Mouse (Mus musculus) CH12.LX (cell line): Measurements from ENCODE around the gene Csf2rb. TPM values are rescaled to one million over a fixed set of nuclear protein-coding genes. Genes with fewer than 3 reads are reported as not detected.

Source experiments
- DNase-seq: peaks from one replicate; pipeline ENCODE4 v3.0.0-alpha.2; 2013; ENCODE audit errors: extremely low read depth
- H3K27ac ChIP-seq: 2 replicates; pipeline ENCODE4 v1.5.1; 2012; ENCODE audit warnings: low read depth, mild to moderate bottlenecking, control low read depth, moderate library complexity; ENCODE audit not compliant: insufficient read depth
- H3K27me3 ChIP-seq: replicated peaks from 2 replicates; pipeline ENCODE3; 2012; ENCODE audit warnings: inconsistent platforms
- H3K36me3 ChIP-seq, 2 experiments: replicated peaks in 1 of 2; 2 replicates each; pipeline versions ENCODE3 to v1.6.1; 2012; ENCODE audit warnings: inconsistent platforms in 1 of 2, low read length in 1 of 2, mild to moderate bottlenecking in 1 of 2, mixed read lengths in 1 of 2, moderate library complexity in 1 of 2; ENCODE audit not compliant: control insufficient read depth in 1 of 2, insufficient read depth in 1 of 2
- H3K4me1 ChIP-seq, 2 experiments: 2 replicates each; pipeline ENCODE4 v1.6.1; 2012; ENCODE audit warnings: inconsistent platforms in 1 of 2, moderate library complexity in 1 of 2; ENCODE audit not compliant: insufficient read depth in 2 of 2, control insufficient read depth in 1 of 2
- H3K4me2 ChIP-seq: 2 replicates; pipeline ENCODE4 v1.6.1; 2012; ENCODE audit warnings: low read depth, mild to moderate bottlenecking, control low read depth; ENCODE audit not compliant: poor library complexity, insufficient read depth, severe bottlenecking
- H3K4me3 ChIP-seq, 3 experiments: fragments of 150-350 bp in 1 of 3; sonication (generic) in 1 of 3; replicated peaks in 1 of 3; 2 replicates each; pipeline versions ENCODE3 to v1.5.1; 2011 to 2012; ENCODE audit warnings: low read depth in 2 of 3, low read length in 2 of 3, mild to moderate bottlenecking in 2 of 3, moderate library complexity in 2 of 3, control low read depth in 1 of 3, improper control_type of control experiment in 1 of 3, inconsistent platforms in 1 of 3, mixed read lengths in 1 of 3; ENCODE audit not compliant: poor library complexity in 1 of 3
- H3K79me2 ChIP-seq: replicated peaks from 2 replicates; pipeline ENCODE4 v1.6.1; 2012; ENCODE audit warnings: mild to moderate bottlenecking, moderate library complexity; ENCODE audit not compliant: control insufficient read depth, poor library complexity, insufficient read depth, severe bottlenecking; ENCODE audit errors: extremely low read depth
- H3K9ac ChIP-seq: 2 replicates; pipeline ENCODE4 v1.6.1; 2012; ENCODE audit warnings: low read depth, mild to moderate bottlenecking, control low read depth, moderate library complexity; ENCODE audit not compliant: insufficient read depth
- H3K9me3 ChIP-seq: replicated peaks from 2 replicates; pipeline ENCODE3; 2012; ENCODE audit warnings: low read length, inconsistent platforms, mixed read lengths
- BHLHE40 ChIP-seq: IDR thresholded peaks from 2 replicates; pipeline ENCODE4 v1.6.1; 2011; ENCODE audit warnings: mild to moderate bottlenecking, low read depth, low read length, improper control_type of control experiment
- CHD1 ChIP-seq: IDR thresholded peaks from 2 replicates; pipeline ENCODE4 v1.6.1; 2012; ENCODE audit warnings: low read depth, low read length, improper control_type of control experiment, inconsistent platforms
- CHD2 ChIP-seq: IDR thresholded peaks from 2 replicates; pipeline ENCODE4 v1.6.1; 2011; ENCODE audit warnings: low read length, improper control_type of control experiment
- CTCF ChIP-seq, 2 experiments: IDR thresholded peaks in 1 of 2; conservative IDR thresholded peaks in 1 of 2; 2 replicates each; pipeline ENCODE4 v1.5.1; 2011 to 2012; ENCODE audit warnings: low read depth in 2 of 2, low read length in 2 of 2, improper control_type of control experiment in 1 of 2, inconsistent platforms in 1 of 2, mild to moderate bottlenecking in 1 of 2, moderate library complexity in 1 of 2
- E2F4 ChIP-seq: IDR thresholded peaks from 2 replicates; pipeline ENCODE4 v1.6.1; 2011; ENCODE audit warnings: low read depth, low read length, improper control_type of control experiment; ENCODE audit not compliant: insufficient replicate concordance
- ELF1 ChIP-seq: IDR thresholded peaks from 2 replicates; pipeline ENCODE4 v1.6.1; 2014; ENCODE audit warnings: low read depth, mild to moderate bottlenecking, inconsistent platforms, low read length, improper control_type of control experiment
- EP300 ChIP-seq: IDR thresholded peaks from 2 replicates; pipeline ENCODE4 v1.6.1; 2011; ENCODE audit warnings: low read length, improper control_type of control experiment
- ETS1 ChIP-seq: conservative IDR thresholded peaks from 2 replicates; pipeline ENCODE4 v1.6.1; 2012; ENCODE audit warnings: low read depth, mild to moderate bottlenecking, inconsistent platforms, low read length, improper control_type of control experiment, moderate library complexity
- GABPA ChIP-seq: IDR thresholded peaks from 2 replicates; pipeline ENCODE4 v1.6.1; 2012; ENCODE audit warnings: low read depth, low read length, improper control_type of control experiment, inconsistent platforms; ENCODE audit not compliant: insufficient replicate concordance
- HCFC1 ChIP-seq: IDR thresholded peaks from 2 replicates; pipeline ENCODE4 v1.6.1; 2012; ENCODE audit warnings: low read depth, mild to moderate bottlenecking, inconsistent platforms, low read length, improper control_type of control experiment
- IRF4 ChIP-seq: IDR thresholded peaks from 2 replicates; pipeline ENCODE4 v1.6.1; 2014; ENCODE audit warnings: low read depth, mild to moderate bottlenecking, inconsistent platforms, low read length, improper control_type of control experiment
- JUND ChIP-seq: conservative IDR thresholded peaks from 2 replicates; pipeline ENCODE4 v1.6.1; 2011; ENCODE audit warnings: low read depth, low read length, improper control_type of control experiment
- MAX ChIP-seq: IDR thresholded peaks from 2 replicates; pipeline ENCODE4 v1.6.1; 2011; ENCODE audit warnings: low read length, improper control_type of control experiment
- MAZ ChIP-seq: IDR thresholded peaks from 2 replicates; pipeline ENCODE4 v1.6.1; 2012; ENCODE audit warnings: low read depth, mild to moderate bottlenecking, inconsistent platforms, low read length, improper control_type of control experiment, moderate library complexity
- MEF2A ChIP-seq: IDR thresholded peaks from 2 replicates; pipeline ENCODE4 v1.6.1; 2014; ENCODE audit warnings: low read depth, mild to moderate bottlenecking, inconsistent platforms, low read length, improper control_type of control experiment, borderline replicate concordance
- MXI1 ChIP-seq: IDR thresholded peaks from 2 replicates; pipeline ENCODE4 v1.6.1; 2011; ENCODE audit warnings: mild to moderate bottlenecking, low read depth, low read length, improper control_type of control experiment
- MYC ChIP-seq: IDR thresholded peaks from 2 replicates; pipeline ENCODE4 v1.6.1; 2011; ENCODE audit warnings: low read depth, mild to moderate bottlenecking, improper control_type of control experiment, low read length
- NELFE ChIP-seq: IDR thresholded peaks from 2 replicates; pipeline ENCODE4 v1.6.1; 2011; ENCODE audit warnings: low read depth, low read length, improper control_type of control experiment
- NRF1 ChIP-seq: IDR thresholded peaks from 2 replicates; pipeline ENCODE4 v1.6.1; 2014; ENCODE audit warnings: low read depth, mild to moderate bottlenecking, inconsistent platforms, low read length, improper control_type of control experiment, moderate library complexity
- POLR2A ChIP-seq: IDR thresholded peaks from 2 replicates; pipeline ENCODE4 v1.6.1; 2011; ENCODE audit warnings: low read depth, mild to moderate bottlenecking, improper control_type of control experiment, low read length
- POLR2AphosphoS2 ChIP-seq: IDR thresholded peaks from 2 replicates; pipeline ENCODE4 v1.6.1; 2011; ENCODE audit warnings: low read depth, low read length, improper control_type of control experiment
- RAD21 ChIP-seq: IDR thresholded peaks from 2 replicates; pipeline ENCODE4 v1.6.1; 2011; ENCODE audit warnings: low read depth, mild to moderate bottlenecking, low read length, improper control_type of control experiment, moderate library complexity
- RCOR1 ChIP-seq: conservative IDR thresholded peaks from 2 replicates; pipeline ENCODE4 v1.6.1; 2012; ENCODE audit warnings: low read depth, mild to moderate bottlenecking, inconsistent platforms, low read length, improper control_type of control experiment
- SIN3A ChIP-seq: IDR thresholded peaks from 2 replicates; pipeline ENCODE4 v1.6.1; 2012; ENCODE audit warnings: low read length, improper control_type of control experiment, inconsistent platforms
- SMC3 ChIP-seq: IDR thresholded peaks from 2 replicates; pipeline ENCODE4 v1.6.1; 2011; ENCODE audit warnings: low read depth, low read length, improper control_type of control experiment
- TBP ChIP-seq: conservative IDR thresholded peaks from 2 replicates; pipeline ENCODE4 v1.6.1; 2011; ENCODE audit warnings: low read depth, low read length, improper control_type of control experiment
- TCF12 ChIP-seq: IDR thresholded peaks from 2 replicates; pipeline ENCODE4 v1.6.1; 2014; ENCODE audit warnings: low read depth, mild to moderate bottlenecking, inconsistent platforms, low read length, improper control_type of control experiment
- UBTF ChIP-seq: IDR thresholded peaks from 2 replicates; pipeline ENCODE4 v1.6.1; 2012; ENCODE audit warnings: low read depth, mild to moderate bottlenecking, inconsistent platforms, low read length, improper control_type of control experiment, moderate library complexity
- USF1 ChIP-seq: IDR thresholded peaks from 2 replicates; pipeline ENCODE4 v1.6.1; 2014; ENCODE audit warnings: low read depth, mild to moderate bottlenecking, inconsistent platforms, low read length, improper control_type of control experiment
- USF2 ChIP-seq: conservative IDR thresholded peaks from 2 replicates; pipeline ENCODE4 v1.6.1; 2011; ENCODE audit warnings: low read depth, low read length, improper control_type of control experiment
- ZC3H11A ChIP-seq: IDR thresholded peaks from 2 replicates; pipeline ENCODE4 v1.6.1; 2012; ENCODE audit warnings: low read depth, mild to moderate bottlenecking, inconsistent platforms, low read length, improper control_type of control experiment
- ZKSCAN1 ChIP-seq: IDR thresholded peaks from 2 replicates; pipeline ENCODE4 v1.6.1; 2012; ENCODE audit warnings: low read depth, inconsistent platforms, low read length, improper control_type of control experiment, borderline replicate concordance
- ZMIZ1 ChIP-seq: IDR thresholded peaks from 2 replicates; pipeline ENCODE4 v1.6.1; 2012; ENCODE audit warnings: low read depth, mild to moderate bottlenecking, inconsistent platforms, low read length, improper control_type of control experiment
- ZNF384 ChIP-seq: IDR thresholded peaks from 2 replicates; pipeline ENCODE4 v1.6.1; 2012; ENCODE audit warnings: low read depth, low read length, improper control_type of control experiment, inconsistent platforms
- dilution Hi-C: fragments of 300-500 bp; cut with MboI; formaldehyde crosslinking; loops from 2 replicates; pipeline ENCODE4 v1.14.3; 2020; ENCODE audit warnings: low sequenced_read_pairs; ENCODE audit not compliant: extremely low pct_unique_long_range_greater_than_20kb, extremely low pct_ligation_motif_present
- in situ Hi-C: fragments of 300-500 bp; cut with MboI; formaldehyde crosslinking; loops from 3 replicates; pipeline ENCODE4 v1.14.3; 2019; ENCODE audit warnings: low sequenced_read_pairs, low pct_ligation_motif_present, low pct_unique_long_range_greater_than_20kb, mixed read lengths
- polyA plus RNA-seq: library from polyadenylated mRNA; unstranded; fragments of >175 nt; gene quantifications from 2 replicates; pipeline ENCODE4 v1.2.1, GENCODE M21; 2012; ENCODE audit warnings: low read depth; ENCODE audit not compliant: insufficient read length
- total RNA-seq, 2 experiments: library from RNA; depleted of rRNA; stranded (reverse); fragments of 300-350 nt in 1 of 2; fragments of >200 nt in 1 of 2; gene quantifications; 2 replicates each; pipeline ENCODE4 v1.2.3; 2012 to 2014

The Csf2rb gene
- total and polyA plus RNA-seq, 3 experiments = 134 to 222 (median 179) TPM

DNA sequence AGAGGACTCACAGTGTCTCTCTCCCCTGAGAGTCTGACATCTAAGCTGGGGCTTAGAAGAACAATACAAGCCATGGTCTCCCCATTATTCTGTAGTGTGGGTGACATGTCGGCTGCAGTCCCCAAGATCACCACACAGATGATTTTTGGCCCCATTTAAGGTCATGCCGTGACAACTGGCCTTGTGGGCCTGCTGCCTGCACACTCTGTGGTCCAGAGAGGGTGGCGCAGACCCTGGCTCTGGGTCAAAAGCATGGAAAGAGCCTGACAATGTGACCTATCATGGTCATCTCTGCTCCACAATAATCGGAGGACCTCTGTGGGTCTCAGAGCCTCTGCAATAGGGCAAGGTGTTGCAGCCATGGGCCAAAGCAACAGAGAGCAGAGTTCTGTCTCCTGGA is 31.8 kb upstream of the Csf2rb start:
- no peak overlapping the region for H3K27ac ChIP-seq
- H3K4me3 ChIP-seq = no peak overlapping the region
- no peak for DNase-seq
- H3K79me2 ChIP-seq = peaks cover 6% of the 10 kb centered on the region; the same call in 1 of the 2 replicates
- peaks cover 16 to 53% of the 10 kb centered on the region in 2 experiments for H3K4me1 ChIP-seq
- in situ Hi-C loops (no loop called here), dilution Hi-C loops (no loop called here)
- H3K36me3 ChIP-seq = peaks cover 79 to 89% of the 10 kb centered on the region in 2 experiments
- H3K4me2 ChIP-seq = no peak overlapping the region
- H3K9ac ChIP-seq = no peak overlapping the region
- TF ChIP-seq HCFC1 = no peak
- TF ChIP-seq SMC3 = no peak
- TF ChIP-seq EP300 = no peak
- no peaks in the 10 kb centered on the region for H3K27me3 ChIP-seq
- peaks cover 4% of the 10 kb centered on the region for H3K9me3 ChIP-seq

DNA sequence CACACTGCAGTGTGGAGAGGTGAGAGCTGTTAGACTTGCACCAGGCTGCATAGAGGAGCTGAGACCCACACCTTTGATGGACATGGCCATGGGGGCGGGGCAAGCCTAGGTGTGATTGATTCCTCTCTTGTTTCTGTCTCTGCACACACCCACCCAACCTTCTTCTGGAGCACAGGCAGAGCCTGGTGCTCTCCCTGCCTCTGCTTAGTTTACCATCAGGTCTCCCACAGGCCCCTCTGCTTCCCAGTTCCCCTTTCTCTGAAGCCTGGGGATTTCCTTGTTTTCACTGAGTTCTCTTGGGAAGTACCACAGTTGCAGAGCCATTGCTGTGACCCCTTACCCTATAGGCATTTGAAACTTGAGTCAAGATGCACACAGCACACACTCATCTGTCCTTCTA is 27.0 kb upstream of the Csf2rb start:
- H3K9me3 ChIP-seq = no peaks in the 10 kb centered on the region
- H3K9ac ChIP-seq = no peak overlapping the region
- H3K79me2 ChIP-seq = peaks cover 8% of the 10 kb centered on the region; the same call in 1 of the 2 replicates
- DNase-seq = peak; percentile 68
- H3K4me3 ChIP-seq = no peak overlapping the region
- H3K36me3 ChIP-seq = peaks cover 44 to 51% of the 10 kb centered on the region in 2 experiments
- dilution Hi-C loops (no loop called here), in situ Hi-C loops (no loop called here)
- no peaks in the 10 kb centered on the region for H3K27me3 ChIP-seq
- peaks cover 40 to 79% of the 10 kb centered on the region in 2 experiments for H3K4me1 ChIP-seq
- peak overlapping the region; percentile 33; the same call in 1 of the 2 replicates for H3K4me2 ChIP-seq
- H3K27ac ChIP-seq = peak overlapping the region; percentile 89
- no peak for TF ChIP-seq NRF1
- TF ChIP-seq IRF4 = peak; percentile 95
- no peak for TF ChIP-seq RAD21
- TF ChIP-seq HCFC1 = no peak
- TF ChIP-seq ZKSCAN1 = no peak
- no peak for TF ChIP-seq MAX
- no peak for TF ChIP-seq GABPA
- TF ChIP-seq POLR2AphosphoS2 = no peak
- TF ChIP-seq EP300 = peak; percentile 81
- TF ChIP-seq NELFE = no peak
- no peak for TF ChIP-seq ZC3H11A
- no peak for TF ChIP-seq JUND
- TF ChIP-seq POLR2A = no peak
- no peak for TF ChIP-seq ZNF384
- TF ChIP-seq USF2 = no peak
- no peak for TF ChIP-seq CTCF (conservative IDR thresholded peaks at IDR 0.05 in 1 of 2, IDR thresholded peaks at IDR 0.05 in 1 of 2; ENCODE audit: low read depth in 2 of 2, low read length in 2 of 2)
- TF ChIP-seq MXI1 = no peak; the same call in 1 of the 2 replicates
- 0 out of 2 replicates have a peak, but pooled peaks have one; percentile 49 for TF ChIP-seq BHLHE40
- TF ChIP-seq TCF12 = peak; percentile 78
- TF ChIP-seq UBTF = 0 out of 2 replicates have a peak, but pooled peaks have one; percentile 37
- peak; percentile 71; the same call in 1 of the 2 replicates for TF ChIP-seq MAZ
- TF ChIP-seq TBP = no peak
- TF ChIP-seq ZMIZ1 = no peak
- TF ChIP-seq RCOR1 = no peak
- TF ChIP-seq CHD1 = no peak
- no peak for TF ChIP-seq MYC
- TF ChIP-seq MEF2A = peak; percentile 73; the same call in 1 of the 2 replicates
- TF ChIP-seq USF1 = no peak
- TF ChIP-seq ETS1 = peak; percentile 66
- TF ChIP-seq ELF1 = no peak
- TF ChIP-seq CHD2 = no peak
- TF ChIP-seq SIN3A = 0 out of 2 replicates have a peak, but pooled peaks have one; percentile 31
- TF ChIP-seq E2F4 = no peak
